Mouse (Mus musculus): ENCODE data around the gene Phf3. TPM values are rescaled to one million over a fixed set of nuclear protein-coding genes. Genes with fewer than 3 reads are reported as not detected.

The Phf3 gene
- total RNA-seq (2014; rRNA removed; ENCODE audit: low replicate concordance) (30.6 and 37.8 TPM in 2 replicates), polyA plus RNA-seq (2015; fragmentation: Nextera tagmentation; extraction: Ambion mirVana) (17.7 and 18.3 TPM in 2 replicates)

DNA sequence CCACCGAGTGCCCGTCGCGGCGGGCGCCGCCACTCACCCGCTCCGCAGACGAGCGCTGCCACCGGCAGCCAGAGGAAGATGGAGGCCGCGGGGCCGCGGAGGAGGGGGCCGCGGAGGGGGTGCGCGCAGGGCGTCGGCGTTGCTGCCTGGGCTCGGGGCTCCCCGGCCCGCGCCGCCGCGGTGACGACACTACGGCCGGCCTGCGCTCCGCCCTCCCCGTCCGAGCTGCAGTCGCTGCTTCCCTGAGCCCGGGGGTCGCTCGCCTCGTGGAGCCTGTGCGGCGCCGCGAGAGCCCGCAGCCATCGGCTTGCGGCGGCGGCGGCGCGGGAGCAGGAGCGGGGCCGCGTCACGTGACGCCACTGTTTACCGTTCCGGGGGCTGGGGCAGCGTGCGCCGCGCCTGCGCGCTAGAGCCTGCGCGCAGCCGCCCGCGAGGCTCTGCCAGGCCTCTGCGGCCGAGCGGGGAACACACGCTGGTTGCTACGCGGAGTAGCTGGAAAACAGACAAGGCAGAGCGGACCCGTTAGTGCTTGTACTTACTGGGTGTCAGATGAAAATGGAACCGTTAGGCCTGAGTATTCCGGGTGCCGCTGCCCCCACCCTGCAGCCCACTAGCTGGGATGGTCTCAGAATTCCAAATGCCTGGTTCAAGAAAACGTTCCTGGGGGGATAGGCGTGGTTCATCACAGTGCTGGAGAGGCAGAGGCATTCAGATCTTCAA, at the start of gene Phf3:
TSS of gene Phf3 (minus strand) at position 381 of the 720 bp plus-strand sequence.
- WGBS: under 1% methylated on average over 58 of the region's 85 CpGs
- peak within 1 kb of the TSS; percentile 86 for H3K9ac ChIP-seq (replicated peaks; ENCODE audit: low read depth, low read length)

GRCm38 (mm10) chr1:30922237-30922636, 48.5 kb upstream of the Phf3 start:
- ATAC-seq (ENCODE audit: insufficient read depth, low read depth): no peak
- peaks cover 23% of the 10 kb centered on the region for H3K9me3 ChIP-seq (replicated peaks; ENCODE audit: control insufficient read depth, low read length)
- H3K4me1 ChIP-seq (ENCODE audit: control insufficient read depth, insufficient read depth): no peaks in the 10 kb centered on the region
- H3K9ac ChIP-seq (replicated peaks; ENCODE audit: low read depth, low read length): no peak overlapping the region
- DNase-seq (ENCODE audit: low spot score): no peak
- no peak overlapping the region for H3K4me3 ChIP-seq (ENCODE audit: low read depth, low read length)
- no peaks in the 10 kb centered on the region for H3K36me3 ChIP-seq (replicated peaks; ENCODE audit: control insufficient read depth, insufficient read depth, low read length)
- TF ChIP-seq EP300 (IDR thresholded peaks at IDR 0.05; ENCODE audit: low read depth) (no peak), CTCF (IDR thresholded peaks at IDR 0.05; ENCODE audit: low read depth) (no peak)
- no peak overlapping the region for H3K27ac ChIP-seq (ENCODE audit: low read depth)
- 78% methylated on average over 3 of the region's 3 CpGs for WGBS
- no peaks in the 10 kb centered on the region for H3K27me3 ChIP-seq (ENCODE audit: control insufficient read depth, insufficient read depth, low read length)
- no peak overlapping the region for H3K4me2 ChIP-seq (ENCODE audit: low read depth, low read length)

More for the DNA sequence above, at the start of gene Phf3:
- peak within 1 kb of the TSS; percentile 81 for H3K4me3 ChIP-seq (ENCODE audit: low read depth, low read length)
- no peaks in the 10 kb centered on the region for H3K9me3 ChIP-seq (replicated peaks; ENCODE audit: control insufficient read depth, low read length)
- peak within 1 kb of the TSS; percentile 98 for H3K27ac ChIP-seq (ENCODE audit: low read depth)
- DNase-seq (ENCODE audit: low spot score): peak; percentile 93
- H3K27me3 ChIP-seq (ENCODE audit: control insufficient read depth, insufficient read depth, low read length): no peaks in the 10 kb centered on the region
- H3K4me2 ChIP-seq (ENCODE audit: low read depth, low read length): peak within 1 kb of the TSS; percentile 73
- TF ChIP-seq CTCF (IDR thresholded peaks at IDR 0.05; ENCODE audit: low read depth) (no peak), EP300 (IDR thresholded peaks at IDR 0.05; ENCODE audit: low read depth) (no peak)
- no peaks in the 10 kb centered on the region for H3K36me3 ChIP-seq (replicated peaks; ENCODE audit: control insufficient read depth, insufficient read depth, low read length)
- H3K4me1 ChIP-seq (ENCODE audit: control insufficient read depth, insufficient read depth): peaks cover 6% of the 10 kb centered on the region
- peak; percentile 93 for ATAC-seq (ENCODE audit: insufficient read depth, low read depth)

DNA sequence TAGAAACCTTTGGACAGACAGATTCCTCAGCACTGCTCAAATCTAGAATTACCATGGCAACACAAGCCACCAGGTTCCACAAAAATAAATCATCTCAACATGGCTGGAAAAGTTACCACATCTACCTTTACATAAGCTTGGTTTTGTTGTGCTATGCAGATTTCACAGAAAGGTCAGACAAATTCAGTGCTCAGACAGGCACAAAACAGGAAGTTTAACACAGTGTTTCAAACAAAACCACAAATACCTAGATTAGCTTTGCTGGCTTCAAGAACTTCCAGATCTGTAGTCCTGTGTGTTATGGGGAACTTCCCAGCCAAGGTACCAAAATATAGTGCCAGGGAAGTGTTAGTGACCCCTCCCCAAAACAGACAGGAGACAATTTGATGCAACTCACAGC, 47.5 kb upstream of the Phf3 start:
- H3K4me2 ChIP-seq (ENCODE audit: low read depth, low read length): no peak overlapping the region
- H3K9me3 ChIP-seq (replicated peaks; ENCODE audit: control insufficient read depth, low read length): peaks cover 23% of the 10 kb centered on the region
- no peak overlapping the region for H3K9ac ChIP-seq (replicated peaks; ENCODE audit: low read depth, low read length)
- ATAC-seq (ENCODE audit: insufficient read depth, low read depth): no peak
- no peaks in the 10 kb centered on the region for H3K4me1 ChIP-seq (ENCODE audit: control insufficient read depth, insufficient read depth)
- no peaks in the 10 kb centered on the region for H3K36me3 ChIP-seq (replicated peaks; ENCODE audit: control insufficient read depth, insufficient read depth, low read length)
- H3K4me3 ChIP-seq (ENCODE audit: low read depth, low read length): no peak overlapping the region
- H3K27me3 ChIP-seq (ENCODE audit: control insufficient read depth, insufficient read depth, low read length): no peaks in the 10 kb centered on the region
- no peak for TF ChIP-seq CTCF (IDR thresholded peaks at IDR 0.05; ENCODE audit: low read depth)
- no peak for TF ChIP-seq EP300 (IDR thresholded peaks at IDR 0.05; ENCODE audit: low read depth)
- no peak for DNase-seq (ENCODE audit: low spot score)
- no peak overlapping the region for H3K27ac ChIP-seq (ENCODE audit: low read depth)

DNA sequence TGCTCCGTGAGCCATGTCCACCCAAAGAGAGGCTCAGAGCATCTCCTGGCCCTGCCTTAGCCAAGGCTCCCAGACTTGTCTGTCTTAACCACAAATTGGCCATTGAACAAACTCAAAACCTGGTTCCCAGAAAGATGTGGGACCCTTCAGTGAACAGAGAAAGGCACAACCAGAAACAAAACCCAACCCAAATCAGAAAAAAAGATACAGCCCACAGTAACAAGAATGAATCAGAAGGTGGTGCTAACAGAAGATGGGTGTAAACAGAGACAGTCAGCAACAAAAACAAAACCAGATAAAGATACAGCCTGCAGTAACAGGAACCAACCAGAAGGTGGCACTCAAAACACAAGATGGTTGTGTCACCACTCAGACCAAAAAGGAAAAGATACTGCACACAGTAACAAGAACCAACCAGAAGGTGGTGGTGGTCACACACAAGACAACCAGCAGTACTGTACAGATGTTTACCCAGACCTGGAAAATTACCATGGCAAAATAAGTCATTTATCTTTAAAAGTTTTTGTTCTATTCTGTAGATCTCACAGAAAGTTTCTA, 47.0 kb upstream of the Phf3 start:
- Histone ChIP-seq H3K4me1 (ENCODE audit: control insufficient read depth, insufficient read depth) (no peaks in the 10 kb centered on the region), H3K36me3 (replicated peaks; ENCODE audit: control insufficient read depth, insufficient read depth, low read length) (no peaks in the 10 kb centered on the region), H3K4me2 (ENCODE audit: low read depth, low read length) (no peak overlapping the region), H3K27ac (ENCODE audit: low read depth) (no peak overlapping the region), H3K9ac (replicated peaks; ENCODE audit: low read depth, low read length) (no peak overlapping the region), H3K27me3 (ENCODE audit: control insufficient read depth, insufficient read depth, low read length) (no peaks in the 10 kb centered on the region), H3K4me3 (ENCODE audit: low read depth, low read length) (no peak overlapping the region), H3K9me3 (replicated peaks; ENCODE audit: control insufficient read depth, low read length) (peaks cover 23% of the 10 kb centered on the region)
- DNase-seq (ENCODE audit: low spot score) (no peak), ATAC-seq (ENCODE audit: insufficient read depth, low read depth) (no peak)
- WGBS: 82% methylated on average over 1 of the region's 1 CpGs
- TF ChIP-seq EP300 (IDR thresholded peaks at IDR 0.05; ENCODE audit: low read depth) (no peak), CTCF (IDR thresholded peaks at IDR 0.05; ENCODE audit: low read depth) (no peak)

- H3K4me1 ChIP-seq (ENCODE audit: control insufficient read depth, insufficient read depth): no peaks in the 10 kb centered on the region
- DNase-seq (ENCODE audit: low spot score) (no peak), ATAC-seq (ENCODE audit: insufficient read depth, low read depth) (no peak)
- no peaks in the 10 kb centered on the region for H3K27me3 ChIP-seq (ENCODE audit: control insufficient read depth, insufficient read depth, low read length)
- no peaks in the 10 kb centered on the region for H3K9me3 ChIP-seq (replicated peaks; ENCODE audit: control insufficient read depth, low read length)
- H3K9ac ChIP-seq (replicated peaks; ENCODE audit: low read depth, low read length): no peak overlapping the region
- no peak overlapping the region for H3K4me3 ChIP-seq (ENCODE audit: low read depth, low read length)
- H3K4me2 ChIP-seq (ENCODE audit: low read depth, low read length): no peak overlapping the region
- WGBS: 30% methylated on average over 3 of the region's 3 CpGs
- no peak for TF ChIP-seq EP300 (IDR thresholded peaks at IDR 0.05; ENCODE audit: low read depth)
- H3K36me3 ChIP-seq (replicated peaks; ENCODE audit: control insufficient read depth, insufficient read depth, low read length): no peaks in the 10 kb centered on the region
- no peak overlapping the region for H3K27ac ChIP-seq (ENCODE audit: low read depth)
Measured at GRCm38 (mm10) chr1:30910172-30910571, 36.5 kb upstream of the Phf3 start.

Data from heart, postnatal 0 days (tissue).